9 mouse cellular contexts compared by ENCODE assay signal in genomic region chr2:174675642-174676041, GRCm38 (mm10). TPM values are rescaled to one million over a fixed set of nuclear protein-coding genes. Genes with fewer than 3 reads are reported as not detected.
DNase-seq lines count a peak whose midpoint lies in the region; ATAC-seq and TF ChIP-seq lines count a peak whose summit lies in the region.
"Had no signal": no experiment of that assay in that cellular context is flagged by ENCODE, and none has a peak within 500 bp of the region (broad histone marks: within the 10 kb centered on the region; RNA-seq: fewer than 3 reads in every experiment).

No protein-coding gene starts in this region.

- H3K4me1 ChIP-seq in liver, postnatal 0 days (ENCODE audit: insufficient read depth) = peaks cover 9% of the 10 kb centered on the region

- peaks cover 5% of the 10 kb centered on the region for H3K27me3 ChIP-seq in liver, postnatal 0 days (ENCODE audit: insufficient read depth, low read length)

- no peaks in the 10 kb centered on the region for H3K36me3 ChIP-seq in liver, postnatal 0 days (replicated peaks; ENCODE audit: insufficient read depth, low read length)

- 11% methylated on average over 9 of the region's 9 CpGs for WGBS in liver, postnatal 0 days (ENCODE audit: insufficient replicate concordance)

- no peak overlapping the region for H3K4me3 ChIP-seq in liver, postnatal 0 days (ENCODE audit: low read depth, low read length)
- H3K4me3 ChIP-seq: megakaryocyte, embryonic 14.5 days had no signal

- TF ChIP-seq CTCF in liver, postnatal 0 days (IDR thresholded peaks at IDR 0.05; ENCODE audit: low read depth) = peak; percentile 94

- TF ChIP-seq EP300 in liver, postnatal 0 days (IDR thresholded peaks at IDR 0.05; ENCODE audit: low read depth) = no peak

- H3K9ac ChIP-seq in liver, postnatal 0 days (replicated peaks) = no peak overlapping the region

- ATAC-seq in common myeloid progenitor, adult 5-6 weeks (replicated peaks; ENCODE audit: low read depth, poor library complexity, severe bottlenecking) = peak; percentile 81
- peak; percentile 47; the same call in 1 of the 2 replicates for ATAC-seq in liver, postnatal 0 days

- H3K9me3 ChIP-seq in liver, postnatal 0 days (ENCODE audit: low read length) = no peaks in the 10 kb centered on the region

- H3K27ac ChIP-seq in liver, postnatal 0 days (ENCODE audit: low read depth) = no peak overlapping the region

- peak; percentile 58 to 72 for DNase-seq in CD8-positive naive resting alpha-beta T cell, adult 2 months (ENCODE audit: low read depth in 2 of 2, low spot score in 2 of 2)
- DNase-seq in adipocyte (ENCODE audit: low spot score) = peak; percentile 34
- DNase-seq in gastrocnemius, postnatal 4 days (ENCODE audit: low spot score in 2 of 2) = peak; percentile 64 to 79
- DNase-seq in kidney, postnatal 10 days = peak; percentile 87
- peak; percentile 80 for DNase-seq in liver, postnatal 0 days
- DNase-seq in ovary, postnatal 36 days (ENCODE audit: low spot score) = peak; percentile 45
- peak; percentile 55 to 69 for DNase-seq in thymus, postnatal 36 days

- no peak overlapping the region for H3K4me2 ChIP-seq in liver, postnatal 0 days (ENCODE audit: low read depth, low read length)

RNA-seq across cellular contexts. Expression of gene Zfp831, which starts 32.3 kb away (rescaled TPM):
- total RNA-seq in common myeloid progenitor, adult 5-6 weeks (2017) = 2.8 and 4.2 TPM in 2 replicates
- under 1 TPM; 0.08 to 0.10 TPM for total RNA-seq in gastrocnemius, postnatal 4 days (2021)
- 0.04 and 0.07 TPM in 2 replicates for polyA plus RNA-seq in liver, postnatal 0 days (2015; fragmentation: Nextera tagmentation; extraction: Ambion mirVana)

Comparison
In these comparisons a context has a peak if more than half of its experiments do, and no peak if none do; other contexts are left out.
1. DNase-seq: peak in every context shown above with its lines; median percentile 87 in kidney, postnatal 10 days; 80 in liver, postnatal 0 days; 72 in gastrocnemius, postnatal 4 days; 65 in CD8-positive naive resting alpha-beta T cell, adult 2 months; 62 in thymus, postnatal 36 days; 45 in ovary, postnatal 36 days; 34 in adipocyte.